Mouse (Mus musculus) spleen, adult 2 months (tissue): ENCODE data around the gene Acvr1b.

Source experiments
- CTCF ChIP-seq: fragments of 200-500 bp; IDR thresholded peaks from 2 replicates; pipeline ENCODE4 v1.5.1; 2011; ENCODE audit warnings: mild to moderate bottlenecking, inconsistent platforms; ENCODE audit not compliant: insufficient read depth, insufficient read length, insufficient replicate concordance; ENCODE audit errors: extremely low read depth
- POLR2A ChIP-seq: fragments of 200-500 bp; IDR thresholded peaks from 2 replicates; pipeline ENCODE4 v1.6.1; 2011; ENCODE audit warnings: low read depth, low read length, inconsistent platforms

- no peak for TF ChIP-seq CTCF
- no peak for TF ChIP-seq POLR2A
Measured at GRCm38 (mm10) chr15:101189981-101190761, 16.3 kb downstream of the Acvr1b start.
